In genomic region chr2:161454466-161454865, GRCm38 (mm10) we compare ENCODE assay signal across 18 mouse cellular contexts.
"Had no signal": no experiment of that assay in that cellular context is flagged by ENCODE, and none has a peak within 500 bp of the region (broad histone marks: within the 10 kb centered on the region; RNA-seq: fewer than 3 reads in every experiment).

No protein-coding gene starts in this region.

- H3K9me3 ChIP-seq: limb, embryonic 13.5 days; liver, embryonic 15.5 days; midbrain, embryonic 10.5 days; neural tube, embryonic 15.5 days; stomach, embryonic 15.5 days had no signal

- H3K27me3 ChIP-seq: limb, embryonic 13.5 days; liver, embryonic 15.5 days; neural tube, embryonic 15.5 days; stomach, embryonic 15.5 days had no signal

- H3K4me1 ChIP-seq: liver, embryonic 15.5 days; neural tube, embryonic 15.5 days had no signal

- H3K4me2 ChIP-seq: limb, embryonic 13.5 days; liver, embryonic 11.5 days; liver, embryonic 15.5 days; neural tube, embryonic 15.5 days; stomach, embryonic 15.5 days had no signal

- DNase-seq: kidney, adult 8-10 months; kidney, postnatal 4 days; left cerebral cortex, postnatal 4 days; lung, adult 2 months; lung, postnatal 36 days; midbrain, embryonic 14.5 days; right cerebral cortex, postnatal 14 days; thymus, adult 2 months; thymus, postnatal 25 days had no signal

- H3K27ac ChIP-seq: layer of hippocampus, adult 2 months; limb, embryonic 13.5 days; liver, embryonic 15.5 days; midbrain, embryonic 10.5 days; neural tube, embryonic 15.5 days; stomach, embryonic 15.5 days had no signal

- ATAC-seq: lung, postnatal 0 days had no signal

- H3K36me3 ChIP-seq: limb, embryonic 13.5 days; liver, embryonic 15.5 days; midbrain, embryonic 10.5 days; neural tube, embryonic 15.5 days; stomach, embryonic 15.5 days had no signal

- H3K4me3 ChIP-seq: layer of hippocampus, adult 2 months; limb, embryonic 13.5 days; liver, embryonic 15.5 days; midbrain, embryonic 10.5 days; myocyte; neural tube, embryonic 15.5 days; stomach, embryonic 15.5 days had no signal

- H3K9ac ChIP-seq: limb, embryonic 13.5 days; liver, embryonic 15.5 days; neural tube, embryonic 15.5 days; stomach, embryonic 15.5 days had no signal
